Mouse (Mus musculus): ENCODE measurements around the gene Pon2. TPM values are rescaled to one million over a fixed set of nuclear protein-coding genes. Genes with fewer than 3 reads are reported as not detected.
"Not testable (repeated sequence)": the region's sequence is repeated elsewhere in the genome, so short reads cannot be mapped to it uniquely, and the experiment has no call there.

The Pon2 gene
- total RNA-seq, 2 experiments from 2014 or later, result 19.8 TPM

- no peak for DNase-seq
These were observed 6.8 kb downstream of the Pon2 start for GRCm38 (mm10) chr6:5291450-5291849.

GRCm38 (mm10) chr6:5287919-5288318, 10.3 kb downstream of the Pon2 start:
- no peak for DNase-seq

GRCm38 (mm10) chr6:5287392-5287791, 10.9 kb downstream of the Pon2 start:
- DNase-seq, result no peak

GRCm38 (mm10) chr6:5282418-5282817, 15.8 kb downstream of the Pon2 start:
- DNase-seq, result no peak

GRCm38 (mm10) chr6:5280576-5281305, 17.5 kb downstream of the Pon2 start:
- no peak for DNase-seq

GRCm38 (mm10) chr6:5277972-5278371, 20.3 kb downstream of the Pon2 start:
- DNase-seq, result no peak

- no peak for DNase-seq
These were observed 28.6 kb downstream of the Pon2 start for GRCm38 (mm10) chr6:5269641-5270040.

- DNase-seq, result no peak
These were observed 33.5 kb downstream of the Pon2 start for GRCm38 (mm10) chr6:5264793-5265192.

GRCm38 (mm10) chr6:5263250-5263999, 34.8 kb downstream of the Pon2 start:
- DNase-seq, result no peak

- DNase-seq, result no peak
These were observed 35.7 kb downstream of the Pon2 start for GRCm38 (mm10) chr6:5262322-5263249.

- peak in 1 of 2 experiments; percentile 9 for DNase-seq
These were observed 42.4 kb downstream of the Pon2 start, which contains the start of gene Pon3 for GRCm38 (mm10) chr6:5255722-5256451. TSS of gene Pon3 (minus strand) at chr6:5256286.

- DNase-seq, result no peak
These were observed 43.0 kb downstream of the Pon2 start for GRCm38 (mm10) chr6:5255291-5255690.

- DNase-seq, result no peak
These were observed 43.4 kb downstream of the Pon2 start for GRCm38 (mm10) chr6:5254869-5255268.

- no peak for DNase-seq
These were observed 52.3 kb downstream of the Pon2 start for GRCm38 (mm10) chr6:5245926-5246325.

- no peak for DNase-seq
These were observed 59.5 kb downstream of the Pon2 start for GRCm38 (mm10) chr6:5238799-5239198.

GRCm38 (mm10) chr6:5237510-5237909, 60.7 kb downstream of the Pon2 start:
- DNase-seq, result no peak

- no peak for DNase-seq
These were observed 61.3 kb downstream of the Pon2 start for GRCm38 (mm10) chr6:5236843-5237371.

- no peak for DNase-seq
These were observed 63.7 kb downstream of the Pon2 start for GRCm38 (mm10) chr6:5234563-5234962.

- DNase-seq, result no peak
These were observed 64.4 kb downstream of the Pon2 start for GRCm38 (mm10) chr6:5233812-5234211.

GRCm38 (mm10) chr6:5232022-5232421, 66.2 kb downstream of the Pon2 start:
- DNase-seq, result no peak

- no peak for DNase-seq
These were observed 68.0 kb downstream of the Pon2 start for GRCm38 (mm10) chr6:5230261-5230660.

GRCm38 (mm10) chr6:5223551-5223950, 74.7 kb downstream of the Pon2 start:
- not testable (repeated sequence) for DNase-seq
